Mouse (Mus musculus) brain, adult 2 months (tissue): ENCODE results near the gene Atp6v1g2.

Experiments
- DNase-seq: peaks from one replicate; pipeline ENCODE4 v3.0.0; 2011; ENCODE audit warnings: low read depth, low spot score

Gene Atp6v1g2

GRCm38 (mm10) chr17:35236996-35237395, 3.5 kb downstream of the Atp6v1g2 start:
- DNase-seq, result peak; percentile 73

GRCm38 (mm10) chr17:35237504-35237903, 4.0 kb downstream of the Atp6v1g2 start:
- no peak for DNase-seq

GRCm38 (mm10) chr17:35239700-35240099, 6.2 kb downstream of the Atp6v1g2 start:
- no peak for DNase-seq

GRCm38 (mm10) chr17:35240384-35241304, 7.2 kb downstream of the Atp6v1g2 start:
- no peak for DNase-seq

GRCm38 (mm10) chr17:35241305-35242014, 8.0 kb downstream of the Atp6v1g2 start, which contains the start of gene Ddx39b:
TSS of gene Ddx39b (plus strand) at chr17:35241746.
- DNase-seq, result peak; percentile 99

- peak; percentile 78 for DNase-seq
These were observed 8.8 kb downstream of the Atp6v1g2 start for GRCm38 (mm10) chr17:35242015-35242941.

- peak; percentile 81 for DNase-seq
These were observed 9.6 kb downstream of the Atp6v1g2 start for GRCm38 (mm10) chr17:35243086-35243485.

- DNase-seq, result no peak
These were observed 11.5 kb downstream of the Atp6v1g2 start for GRCm38 (mm10) chr17:35244999-35245398.

- DNase-seq, result peak; percentile 72
These were observed 12.5 kb downstream of the Atp6v1g2 start for GRCm38 (mm10) chr17:35245731-35246623.

GRCm38 (mm10) chr17:35247144-35247543, 13.7 kb downstream of the Atp6v1g2 start:
- DNase-seq, result no peak

- no peak for DNase-seq
These were observed 15.5 kb downstream of the Atp6v1g2 start for GRCm38 (mm10) chr17:35248986-35249385.

GRCm38 (mm10) chr17:35249451-35250197, 16.2 kb downstream of the Atp6v1g2 start:
- no peak for DNase-seq

- DNase-seq, result no peak
These were observed 17.1 kb downstream of the Atp6v1g2 start for GRCm38 (mm10) chr17:35250348-35251120.

- peak; percentile 61 for DNase-seq
These were observed 17.8 kb downstream of the Atp6v1g2 start for GRCm38 (mm10) chr17:35251162-35251719.

GRCm38 (mm10) chr17:35251981-35252380, 18.5 kb downstream of the Atp6v1g2 start:
- no peak for DNase-seq

GRCm38 (mm10) chr17:35252619-35253292, 19.3 kb downstream of the Atp6v1g2 start:
- no peak for DNase-seq

- no peak for DNase-seq
These were observed 20.0 kb downstream of the Atp6v1g2 start for GRCm38 (mm10) chr17:35253293-35254093.
